Mouse (Mus musculus) CH12.LX (cell line): ENCODE measurements at regions not wholly inside any gene's neighbourhood (a gene's known extent, or its start where the extent isn't known, plus 50 kb on each side); places are given as distances from the start of the nearest gene placed in this dataset.

Source experiments
- BHLHE40 ChIP-seq: IDR thresholded peaks from 2 replicates; pipeline ENCODE4 v1.6.1; 2011; ENCODE audit warnings: mild to moderate bottlenecking, low read depth, low read length, improper control_type of control experiment
- CHD1 ChIP-seq: IDR thresholded peaks from 2 replicates; pipeline ENCODE4 v1.6.1; 2012; ENCODE audit warnings: low read depth, low read length, improper control_type of control experiment, inconsistent platforms
- CHD2 ChIP-seq: IDR thresholded peaks from 2 replicates; pipeline ENCODE4 v1.6.1; 2011; ENCODE audit warnings: low read length, improper control_type of control experiment
- CTCF ChIP-seq, 2 experiments: IDR thresholded peaks in 1 of 2; conservative IDR thresholded peaks in 1 of 2; 2 replicates each; pipeline ENCODE4 v1.5.1; 2011 to 2012; ENCODE audit warnings: low read depth in 2 of 2, low read length in 2 of 2, improper control_type of control experiment in 1 of 2, inconsistent platforms in 1 of 2, mild to moderate bottlenecking in 1 of 2, moderate library complexity in 1 of 2
- EP300 ChIP-seq: IDR thresholded peaks from 2 replicates; pipeline ENCODE4 v1.6.1; 2011; ENCODE audit warnings: low read length, improper control_type of control experiment
- GABPA ChIP-seq: IDR thresholded peaks from 2 replicates; pipeline ENCODE4 v1.6.1; 2012; ENCODE audit warnings: low read depth, low read length, improper control_type of control experiment, inconsistent platforms; ENCODE audit not compliant: insufficient replicate concordance
- HCFC1 ChIP-seq: IDR thresholded peaks from 2 replicates; pipeline ENCODE4 v1.6.1; 2012; ENCODE audit warnings: low read depth, mild to moderate bottlenecking, inconsistent platforms, low read length, improper control_type of control experiment
- JUND ChIP-seq: conservative IDR thresholded peaks from 2 replicates; pipeline ENCODE4 v1.6.1; 2011; ENCODE audit warnings: low read depth, low read length, improper control_type of control experiment
- MAFK ChIP-seq: IDR thresholded peaks from 2 replicates; pipeline ENCODE4 v1.6.1; 2011; ENCODE audit warnings: low read length, improper control_type of control experiment; ENCODE audit not compliant: insufficient replicate concordance
- POLR2A ChIP-seq: IDR thresholded peaks from 2 replicates; pipeline ENCODE4 v1.6.1; 2011; ENCODE audit warnings: low read depth, mild to moderate bottlenecking, improper control_type of control experiment, low read length
- RCOR1 ChIP-seq: conservative IDR thresholded peaks from 2 replicates; pipeline ENCODE4 v1.6.1; 2012; ENCODE audit warnings: low read depth, mild to moderate bottlenecking, inconsistent platforms, low read length, improper control_type of control experiment
- TBP ChIP-seq: conservative IDR thresholded peaks from 2 replicates; pipeline ENCODE4 v1.6.1; 2011; ENCODE audit warnings: low read depth, low read length, improper control_type of control experiment
- ZMIZ1 ChIP-seq: IDR thresholded peaks from 2 replicates; pipeline ENCODE4 v1.6.1; 2012; ENCODE audit warnings: low read depth, mild to moderate bottlenecking, inconsistent platforms, low read length, improper control_type of control experiment
- ZNF384 ChIP-seq: IDR thresholded peaks from 2 replicates; pipeline ENCODE4 v1.6.1; 2012; ENCODE audit warnings: low read depth, low read length, improper control_type of control experiment, inconsistent platforms

- TF ChIP-seq CTCF (conservative IDR thresholded peaks at IDR 0.05 in 1 of 2, IDR thresholded peaks at IDR 0.05 in 1 of 2; ENCODE audit: low read depth in 2 of 2, low read length in 2 of 2) = no peak
- TF ChIP-seq JUND = no peak
- no peak for TF ChIP-seq ZMIZ1
- TF ChIP-seq TBP = no peak
- TF ChIP-seq POLR2A = no peak
- no peak for TF ChIP-seq CHD1
- no peak for TF ChIP-seq EP300
- TF ChIP-seq RCOR1 = no peak
- TF ChIP-seq ZNF384 = no peak
- TF ChIP-seq GABPA = no peak
- no peak for TF ChIP-seq HCFC1
- TF ChIP-seq CHD2 = no peak
- no peak for TF ChIP-seq MAFK
- no peak for TF ChIP-seq BHLHE40
Observed at GRCm38 (mm10) chr11:121894801-121895200, 64.8 kb downstream of the Ptchd3 start.
